Mouse (Mus musculus) lung, postnatal 0 days (tissue): Measurements from ENCODE around the gene Dapk2. TPM values are rescaled to one million over a fixed set of nuclear protein-coding genes. Genes with fewer than 3 reads are reported as not detected.

Experiments
- ATAC-seq: fragments of 200-750 bp; cut with Nextera tagmentation; 2 replicates; pipeline ENCODE4 v1.8.0; 2017; ENCODE audit warnings: moderate library complexity
- DNase-seq: peaks from one replicate; pipeline ENCODE4 v3.0.0-alpha.2; 2016; ENCODE audit warnings: low spot score
- H3K27ac ChIP-seq: fragments of 300-500 bp; sonication (generic); 2 replicates; pipeline ENCODE4 v1.5.1; 2014; ENCODE audit warnings: antibody characterized with exemption, mild to moderate bottlenecking, low read length, mixed read lengths
- H3K27me3 ChIP-seq: fragments of 300-500 bp; sonication (generic); replicated peaks from 2 replicates; pipeline ENCODE4 v1.6.1; 2014; ENCODE audit warnings: low read length, mixed read lengths; ENCODE audit not compliant: insufficient read depth
- H3K36me3 ChIP-seq: fragments of 300-500 bp; sonication (generic); 2 replicates; pipeline ENCODE4 v1.6.1; 2014; ENCODE audit warnings: low read length, mixed read lengths; ENCODE audit not compliant: insufficient read depth
- H3K4me1 ChIP-seq: fragments of 300-500 bp; sonication (generic); 2 replicates; pipeline ENCODE4 v1.6.1; 2014; ENCODE audit warnings: antibody characterized with exemption, low read depth, low read length, mixed read lengths; ENCODE audit not compliant: insufficient read depth
- H3K4me2 ChIP-seq: fragments of 300-500 bp; sonication (generic); replicated peaks from 2 replicates; pipeline ENCODE4 v1.6.1; 2014; ENCODE audit warnings: low read depth, mild to moderate bottlenecking, low read length, moderate library complexity, mixed read lengths
- H3K4me3 ChIP-seq: fragments of 300-500 bp; sonication (generic); 2 replicates; pipeline ENCODE4 v1.5.1; 2014; ENCODE audit warnings: low read depth, low read length
- H3K9ac ChIP-seq: fragments of 300-500 bp; sonication (generic); replicated peaks from 2 replicates; pipeline ENCODE4 v1.6.1; 2014; ENCODE audit warnings: low read depth, mild to moderate bottlenecking
- H3K9me3 ChIP-seq: fragments of 300-500 bp; sonication (generic); 2 replicates; pipeline ENCODE4 v1.6.1; 2016; ENCODE audit warnings: low read length, mixed read lengths
- CTCF ChIP-seq: IDR thresholded peaks from 2 replicates; pipeline ENCODE4 v1.5.1; 2016; ENCODE audit warnings: antibody characterized with exemption, mild to moderate bottlenecking
- EP300 ChIP-seq: IDR thresholded peaks from 2 replicates; pipeline ENCODE4 v1.6.1; 2016; ENCODE audit warnings: antibody characterized with exemption, mild to moderate bottlenecking, control low read depth
- WGBS: fragments of 180-500 bp; shearing (Covaris S2); extraction: QIAGEN DNeasy Blood & Tissue Kit; methylation state at CpG from one replicate; pipeline ENCODE4 v1.1.7; 2014; 5-methylcytosine and 5-hydroxymethylcytosine counted together
- polyA plus RNA-seq: library from polyadenylated mRNA; unstranded; fragments of >200 nt; fragmentation: Nextera tagmentation; extraction: Ambion mirVana; gene quantifications from 2 replicates; pipeline ENCODE4 v1.2.1, GENCODE M21; 2015

The Dapk2 gene
- polyA plus RNA-seq, 1 experiment from 2014 or later, result 60.9 TPM

GRCm38 (mm10) chr9:66153594-66153993 lies 4.4 kb upstream of the Dapk2 start:
- H3K4me1 ChIP-seq, result peaks cover 4% of the 10 kb centered on the region
- DNase-seq, result no peak
- WGBS, result 82% methylated on average over 6 of the region's 6 CpGs
- no peak for ATAC-seq
- H3K4me2 ChIP-seq, result no peak overlapping the region
- H3K36me3 ChIP-seq, result no peaks in the 10 kb centered on the region
- no peak overlapping the region for H3K27ac ChIP-seq
- TF ChIP-seq CTCF (no peak), EP300 (no peak)
- no peak overlapping the region for H3K9ac ChIP-seq
- no peaks in the 10 kb centered on the region for H3K9me3 ChIP-seq
- H3K4me3 ChIP-seq, result no peak overlapping the region
- peaks cover 6% of the 10 kb centered on the region; the same call in 1 of the 2 replicates for H3K27me3 ChIP-seq

DNA sequence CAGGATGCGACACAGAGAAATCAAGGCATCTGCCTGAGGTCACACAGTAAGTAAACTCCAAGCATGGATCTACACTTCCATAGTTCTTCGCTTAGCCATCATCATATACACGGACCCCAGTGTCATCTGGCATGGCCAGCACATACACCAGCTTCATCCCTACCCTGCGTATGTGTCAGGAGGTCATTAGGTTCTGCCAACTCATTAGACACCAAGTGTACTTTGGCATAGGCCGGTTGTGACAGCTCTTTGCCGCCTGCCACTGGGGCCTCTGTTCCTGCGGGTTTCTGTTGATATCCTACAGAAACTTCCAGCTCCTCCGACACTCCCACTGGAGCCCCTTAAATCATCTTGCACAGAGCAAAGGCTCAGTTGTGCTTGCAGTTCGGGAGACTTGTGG lies 4.0 kb upstream of the Dapk2 start:
- ATAC-seq, result no peak
- Histone ChIP-seq H3K27me3 (peaks cover 10% of the 10 kb centered on the region; the same call in 1 of the 2 replicates), H3K4me2 (no peak overlapping the region), H3K36me3 (no peaks in the 10 kb centered on the region), H3K27ac (no peak overlapping the region), H3K9ac (no peak overlapping the region), H3K9me3 (no peaks in the 10 kb centered on the region), H3K4me3 (no peak overlapping the region), H3K4me1 (peaks cover 4% of the 10 kb centered on the region)
- no peak for DNase-seq
- WGBS, result 84% methylated on average over 9 of the region's 9 CpGs
- TF ChIP-seq CTCF (no peak), EP300 (no peak)

- no peaks in the 10 kb centered on the region for H3K9me3 ChIP-seq
- WGBS, result 88% methylated on average over 1 of the region's 1 CpGs
- no peak for TF ChIP-seq EP300
- TF ChIP-seq CTCF, result peak; percentile 46
- no peak overlapping the region for H3K9ac ChIP-seq
- no peak overlapping the region for H3K4me2 ChIP-seq
- peaks cover 7% of the 10 kb centered on the region for H3K4me1 ChIP-seq
- no peak overlapping the region for H3K4me3 ChIP-seq
- ATAC-seq (no peak), DNase-seq (no peak)
- H3K27me3 ChIP-seq, result peaks cover 10% of the 10 kb centered on the region; the same call in 1 of the 2 replicates
- no peaks in the 10 kb centered on the region for H3K36me3 ChIP-seq
- H3K27ac ChIP-seq, result no peak overlapping the region
Measured at GRCm38 (mm10) chr9:66155534-66155933, 2.5 kb upstream of the Dapk2 start.

DNA sequence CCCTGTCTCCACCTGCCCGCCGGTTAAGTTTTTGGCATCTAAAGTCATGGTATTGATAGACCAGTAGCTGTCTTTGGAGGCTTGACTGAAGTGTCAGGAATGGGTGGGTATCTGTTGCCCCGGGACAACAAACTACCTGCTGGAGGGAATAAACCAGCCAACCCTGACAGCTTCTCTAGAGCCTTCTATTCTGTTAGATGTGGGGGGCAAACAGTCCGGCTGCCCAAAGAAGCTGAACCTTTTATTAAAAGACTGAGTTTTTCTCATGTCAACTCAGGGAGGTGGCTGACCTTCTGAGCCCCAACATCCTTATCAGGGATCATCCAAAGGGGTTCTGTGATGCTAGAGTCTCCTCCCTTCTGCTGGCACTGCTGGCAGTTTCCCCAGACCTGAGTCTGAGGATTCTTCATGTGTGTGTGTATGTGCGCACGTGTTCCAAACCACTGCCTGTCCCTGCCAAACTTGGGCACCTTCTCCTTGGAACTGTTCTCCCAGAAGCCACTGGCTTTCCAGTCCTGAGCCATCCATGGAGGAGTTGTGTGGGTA lies 935 bp downstream of the Dapk2 start:
- no peaks in the 10 kb centered on the region for H3K36me3 ChIP-seq
- peak overlapping the region; percentile 45 for H3K4me3 ChIP-seq
- H3K27me3 ChIP-seq, result peaks cover 10% of the 10 kb centered on the region; the same call in 1 of the 2 replicates
- H3K4me2 ChIP-seq, result peak overlapping the region; percentile 63
- H3K9me3 ChIP-seq, result no peaks in the 10 kb centered on the region
- 75% methylated on average over 6 of the region's 6 CpGs for WGBS
- no peak overlapping the region for H3K27ac ChIP-seq
- ATAC-seq (no peak), DNase-seq (no peak)
- H3K9ac ChIP-seq, result 0 out of 2 replicates have a peak overlapping the region, but pooled peaks have one; percentile 32
- peaks cover 7% of the 10 kb centered on the region for H3K4me1 ChIP-seq
- TF ChIP-seq EP300 (no peak), CTCF (no peak)

GRCm38 (mm10) chr9:66160155-66160554 lies 2.1 kb downstream of the Dapk2 start:
- no peak overlapping the region for H3K4me2 ChIP-seq
- no peak overlapping the region for H3K4me3 ChIP-seq
- peaks cover 7% of the 10 kb centered on the region for H3K4me1 ChIP-seq
- peak; percentile 36 for TF ChIP-seq CTCF
- TF ChIP-seq EP300, result no peak
- no peak for DNase-seq
- 91% methylated on average over 2 of the region's 2 CpGs for WGBS
- peaks cover 10% of the 10 kb centered on the region; the same call in 1 of the 2 replicates for H3K27me3 ChIP-seq
- no peak overlapping the region for H3K27ac ChIP-seq
- H3K9ac ChIP-seq, result no peak overlapping the region
- ATAC-seq, result no peak
- H3K9me3 ChIP-seq, result no peaks in the 10 kb centered on the region
- no peaks in the 10 kb centered on the region for H3K36me3 ChIP-seq

- Histone ChIP-seq H3K4me2 (no peak overlapping the region), H3K9ac (no peak overlapping the region), H3K36me3 (no peaks in the 10 kb centered on the region), H3K27me3 (peaks cover 10% of the 10 kb centered on the region; the same call in 1 of the 2 replicates), H3K9me3 (no peaks in the 10 kb centered on the region), H3K4me1 (peaks cover 3% of the 10 kb centered on the region; the same call in 1 of the 2 replicates), H3K4me3 (no peak overlapping the region), H3K27ac (no peak overlapping the region)
- WGBS, result 68% methylated on average over 9 of the region's 9 CpGs
- TF ChIP-seq CTCF (peak; percentile 26; the same call in 1 of the 2 replicates), EP300 (no peak)
- DNase-seq (no peak), ATAC-seq (no peak)
Measured at GRCm38 (mm10) chr9:66162995-66163394, 5.0 kb downstream of the Dapk2 start.
